Mouse (Mus musculus): Measurements from ENCODE around the gene Capn7. TPM values are rescaled to one million over a fixed set of nuclear protein-coding genes. Genes with fewer than 3 reads are reported as not detected.

The Capn7 gene
- polyA plus RNA-seq, 1 experiment from 2014 or later: 53.1 TPM

GRCm38 (mm10) chr14:31400246-31400645 is 63.8 kb downstream of the Capn7 start:
- Histone ChIP-seq H3K27me3 (no peaks in the 10 kb centered on the region), H3K4me3 (no peak overlapping the region), H3K27ac (no peak overlapping the region), H3K9me3 (replicated peaks) (no peaks in the 10 kb centered on the region; the same call in 1 of the 2 replicates), H3K36me3 (peaks cover 4% of the 10 kb centered on the region; the same call in 1 of the 2 replicates), H3K4me2 (replicated peaks) (no peak overlapping the region), H3K4me1 (peaks cover 8% of the 10 kb centered on the region), H3K9ac (no peak overlapping the region)
- 79% methylated on average over 7 of the region's 7 CpGs for WGBS
- no peak for ATAC-seq (ENCODE audit: low FRiP score)

- Histone ChIP-seq H3K27me3 (no peaks in the 10 kb centered on the region), H3K9me3 (replicated peaks) (no peaks in the 10 kb centered on the region), H3K36me3 (peaks cover 3% of the 10 kb centered on the region; the same call in 1 of the 2 replicates), H3K4me3 (no peak overlapping the region), H3K9ac (no peak overlapping the region), H3K4me1 (peaks cover 8% of the 10 kb centered on the region), H3K4me2 (replicated peaks) (no peak overlapping the region), H3K27ac (no peak overlapping the region)
- 89% methylated on average over 11 of the region's 11 CpGs for WGBS
- ATAC-seq (ENCODE audit: low FRiP score): no peak
Measured at GRCm38 (mm10) chr14:31400896-31401295, 64.5 kb downstream of the Capn7 start.

- WGBS: 76% methylated on average over 6 of the region's 6 CpGs
- no peak overlapping the region for H3K27ac ChIP-seq
- H3K4me1 ChIP-seq: peaks cover 8% of the 10 kb centered on the region
- no peak overlapping the region for H3K4me2 ChIP-seq (replicated peaks)
- H3K9ac ChIP-seq: no peak overlapping the region
- no peaks in the 10 kb centered on the region for H3K27me3 ChIP-seq
- H3K9me3 ChIP-seq (replicated peaks): no peaks in the 10 kb centered on the region
- no peak overlapping the region for H3K4me3 ChIP-seq
- H3K36me3 ChIP-seq: peaks cover 3% of the 10 kb centered on the region; the same call in 1 of the 2 replicates
- ATAC-seq (ENCODE audit: low FRiP score): no peak
Measured at GRCm38 (mm10) chr14:31401918-31402427, 65.5 kb downstream of the Capn7 start.

GRCm38 (mm10) chr14:31402693-31403092 is 66.3 kb downstream of the Capn7 start:
- Histone ChIP-seq H3K27me3 (no peaks in the 10 kb centered on the region), H3K27ac (no peak overlapping the region), H3K36me3 (peaks cover 3% of the 10 kb centered on the region; the same call in 1 of the 2 replicates), H3K4me2 (replicated peaks) (no peak overlapping the region), H3K4me1 (peaks cover 5% of the 10 kb centered on the region), H3K4me3 (no peak overlapping the region), H3K9ac (no peak overlapping the region), H3K9me3 (replicated peaks) (no peaks in the 10 kb centered on the region)
- 87% methylated on average over 5 of the region's 5 CpGs for WGBS
- ATAC-seq (ENCODE audit: low FRiP score): no peak

GRCm38 (mm10) chr14:31403556-31403955 is 67.1 kb downstream of the Capn7 start:
- Histone ChIP-seq H3K9me3 (replicated peaks) (no peaks in the 10 kb centered on the region), H3K4me3 (no peak overlapping the region), H3K4me2 (replicated peaks) (no peak overlapping the region), H3K27ac (no peak overlapping the region), H3K9ac (no peak overlapping the region), H3K36me3 (peaks cover 3% of the 10 kb centered on the region; the same call in 1 of the 2 replicates), H3K27me3 (no peaks in the 10 kb centered on the region), H3K4me1 (peaks cover 5% of the 10 kb centered on the region; the same call in 1 of the 2 replicates)
- no peak for ATAC-seq (ENCODE audit: low FRiP score)
- 70% methylated on average over 9 of the region's 9 CpGs for WGBS

- H3K4me1 ChIP-seq: peaks cover 9% of the 10 kb centered on the region; the same call in 1 of the 2 replicates
- 76% methylated on average over 8 of the region's 8 CpGs for WGBS
- ATAC-seq (ENCODE audit: low FRiP score): no peak
Measured at GRCm38 (mm10) chr14:31403995-31404394, 67.6 kb downstream of the Capn7 start.

GRCm38 (mm10) chr14:31404663-31405062 is 68.2 kb downstream of the Capn7 start:
- H3K27me3 ChIP-seq: no peaks in the 10 kb centered on the region
- H3K9me3 ChIP-seq (replicated peaks): no peaks in the 10 kb centered on the region
- no peak overlapping the region for H3K4me2 ChIP-seq (replicated peaks)
- ATAC-seq (ENCODE audit: low FRiP score): no peak
- no peak overlapping the region for H3K27ac ChIP-seq
- H3K4me1 ChIP-seq: peaks cover 9% of the 10 kb centered on the region; the same call in 1 of the 2 replicates
- no peak overlapping the region for H3K9ac ChIP-seq
- peaks cover 3% of the 10 kb centered on the region; the same call in 1 of the 2 replicates for H3K36me3 ChIP-seq
- H3K4me3 ChIP-seq: no peak overlapping the region
- WGBS: 92% methylated on average over 4 of the region's 4 CpGs

More at GRCm38 (mm10) chr14:31403995-31404394, 67.6 kb downstream of the Capn7 start:
- H3K27ac ChIP-seq: no peak overlapping the region
- no peak overlapping the region for H3K9ac ChIP-seq
- no peaks in the 10 kb centered on the region for H3K9me3 ChIP-seq (replicated peaks)
- no peak overlapping the region for H3K4me3 ChIP-seq
- H3K36me3 ChIP-seq: peaks cover 3% of the 10 kb centered on the region; the same call in 1 of the 2 replicates
- H3K4me2 ChIP-seq (replicated peaks): no peak overlapping the region
- H3K27me3 ChIP-seq: no peaks in the 10 kb centered on the region

GRCm38 (mm10) chr14:31405652-31406051 is 69.2 kb downstream of the Capn7 start:
- no peak overlapping the region for H3K9ac ChIP-seq
- ATAC-seq (ENCODE audit: low FRiP score): no peak
- 87% methylated on average over 6 of the region's 6 CpGs for WGBS

GRCm38 (mm10) chr14:31406154-31406810 is 69.8 kb downstream of the Capn7 start:
- Histone ChIP-seq H3K9me3 (replicated peaks) (no peaks in the 10 kb centered on the region), H3K4me1 (peaks cover 9% of the 10 kb centered on the region; the same call in 1 of the 2 replicates), H3K27ac (no peak overlapping the region), H3K4me2 (replicated peaks) (no peak overlapping the region), H3K4me3 (no peak overlapping the region), H3K27me3 (no peaks in the 10 kb centered on the region), H3K36me3 (peaks cover 10% of the 10 kb centered on the region; the same call in 1 of the 2 replicates), H3K9ac (no peak overlapping the region)
- WGBS: 88% methylated on average over 12 of the region's 12 CpGs
- ATAC-seq (ENCODE audit: low FRiP score): no peak

More at GRCm38 (mm10) chr14:31405652-31406051, 69.2 kb downstream of the Capn7 start:
- Histone ChIP-seq H3K36me3 (peaks cover 10% of the 10 kb centered on the region; the same call in 1 of the 2 replicates), H3K27ac (no peak overlapping the region), H3K4me2 (replicated peaks) (no peak overlapping the region), H3K4me1 (peaks cover 9% of the 10 kb centered on the region; the same call in 1 of the 2 replicates), H3K27me3 (no peaks in the 10 kb centered on the region), H3K9me3 (replicated peaks) (no peaks in the 10 kb centered on the region), H3K4me3 (no peak overlapping the region)

- Histone ChIP-seq H3K4me2 (replicated peaks) (no peak overlapping the region), H3K4me1 (peaks cover 11% of the 10 kb centered on the region; the same call in 1 of the 2 replicates), H3K9ac (no peak overlapping the region), H3K27me3 (no peaks in the 10 kb centered on the region), H3K4me3 (no peak overlapping the region), H3K9me3 (replicated peaks) (no peaks in the 10 kb centered on the region), H3K27ac (no peak overlapping the region), H3K36me3 (peaks cover 10% of the 10 kb centered on the region; the same call in 1 of the 2 replicates)
- whole genome bisulfite sequencing: 86% methylated on average over 15 of the region's 15 CpGs
- ATAC-seq (ENCODE audit: low FRiP score): no peak
Measured at GRCm38 (mm10) chr14:31407208-31407607, 70.8 kb downstream of the Capn7 start.

- Histone ChIP-seq H3K9me3 (replicated peaks) (no peaks in the 10 kb centered on the region), H3K4me3 (no peak overlapping the region), H3K4me2 (replicated peaks) (no peak overlapping the region), H3K27me3 (no peaks in the 10 kb centered on the region), H3K36me3 (peaks cover 10% of the 10 kb centered on the region; the same call in 1 of the 2 replicates), H3K9ac (no peak overlapping the region), H3K4me1 (peaks cover 12% of the 10 kb centered on the region; the same call in 1 of the 2 replicates), H3K27ac (no peak overlapping the region)
- 72% methylated on average over 6 of the region's 6 CpGs for WGBS
- ATAC-seq (ENCODE audit: low FRiP score): no peak
Measured at GRCm38 (mm10) chr14:31407911-31408604, 71.6 kb downstream of the Capn7 start.

GRCm38 (mm10) chr14:31408666-31409065 is 72.2 kb downstream of the Capn7 start:
- H3K9me3 ChIP-seq (replicated peaks): no peaks in the 10 kb centered on the region
- H3K9ac ChIP-seq: no peak overlapping the region
- no peak overlapping the region for H3K4me3 ChIP-seq
- no peak for ATAC-seq (ENCODE audit: low FRiP score)
- 49% methylated on average over 8 of the region's 8 CpGs for WGBS
- H3K36me3 ChIP-seq: peaks cover 10% of the 10 kb centered on the region; the same call in 1 of the 2 replicates
- H3K4me2 ChIP-seq (replicated peaks): no peak overlapping the region
- no peaks in the 10 kb centered on the region for H3K27me3 ChIP-seq
- H3K4me1 ChIP-seq: peaks cover 16% of the 10 kb centered on the region
- H3K27ac ChIP-seq: no peak overlapping the region
